Mouse (Mus musculus): ENCODE measurements at regions not wholly inside any gene's neighbourhood (a gene's known extent, or its start where the extent isn't known, plus 50 kb on each side); places are given as distances from the start of the nearest gene placed in this dataset.

GRCm38 (mm10) chr3:52512761-52513160, 244.6 kb downstream of the Foxo1 start:
- TF ChIP-seq CTCF (IDR thresholded peaks at IDR 0.05; ENCODE audit: low read depth) (no peak), EP300 (IDR thresholded peaks at IDR 0.05; ENCODE audit: low read depth) (no peak)
